Mouse (Mus musculus) stomach, embryonic 16.5 days (tissue): ENCODE measurements at regions not wholly inside any gene's neighbourhood (a gene's known extent, or its start where the extent isn't known, plus 50 kb on each side); places are given as distances from the start of the nearest gene placed in this dataset.
A peak's percentile ranks its signal among the peaks of the same experiment; 100 is the strongest.

ENCODE experiments used
- ATAC-seq: fragments of 200-750 bp; cut with Nextera tagmentation; 2 replicates; pipeline ENCODE4 v1.8.0; 2017; ENCODE audit warnings: moderate number of reproducible peaks, moderate TSS enrichment; ENCODE audit not compliant: insufficient read depth, low FRiP score
- H3K27ac ChIP-seq: fragments of 300-500 bp; sonication (generic); 2 replicates; pipeline ENCODE4 v1.5.1; 2014; ENCODE audit warnings: low read length
- H3K27me3 ChIP-seq: fragments of 300-500 bp; sonication (generic); 2 replicates; pipeline ENCODE4 v1.6.1; 2014; ENCODE audit warnings: low read length, control low read depth, mixed read lengths; ENCODE audit not compliant: control insufficient read depth, insufficient read depth
- H3K36me3 ChIP-seq: fragments of 300-500 bp; sonication (generic); 2 replicates; pipeline ENCODE4 v1.6.1; 2014; ENCODE audit warnings: low read length; ENCODE audit not compliant: control insufficient read depth, insufficient read depth
- H3K4me1 ChIP-seq: fragments of 300-500 bp; sonication (generic); 2 replicates; pipeline ENCODE4 v1.6.1; 2014; ENCODE audit warnings: low read length, control low read depth, mixed read lengths; ENCODE audit not compliant: control insufficient read depth, insufficient read depth
- H3K4me2 ChIP-seq: fragments of 300-500 bp; sonication (generic); 2 replicates; pipeline ENCODE4 v1.6.1; 2014; ENCODE audit warnings: low read depth, low read length, mixed read lengths
- H3K4me3 ChIP-seq: fragments of 300-500 bp; sonication (generic); replicated peaks from 2 replicates; pipeline ENCODE4 v1.5.1; 2014; ENCODE audit warnings: mild to moderate bottlenecking, low read length
- H3K9ac ChIP-seq: fragments of 300-500 bp; sonication (generic); 2 replicates; pipeline ENCODE4 v1.6.1; 2014; ENCODE audit warnings: low read length
- H3K9me3 ChIP-seq: fragments of 300-500 bp; sonication (generic); replicated peaks from 2 replicates; pipeline ENCODE4 v1.6.1; 2016; ENCODE audit warnings: low read length, control low read depth; ENCODE audit not compliant: control insufficient read depth
- WGBS: fragments of 180-500 bp; shearing (Covaris S2); extraction: QIAGEN DNeasy Blood & Tissue Kit; methylation state at CpG from one replicate; pipeline ENCODE4 v1.1.7; 2014; 5-methylcytosine and 5-hydroxymethylcytosine counted together

DNA sequence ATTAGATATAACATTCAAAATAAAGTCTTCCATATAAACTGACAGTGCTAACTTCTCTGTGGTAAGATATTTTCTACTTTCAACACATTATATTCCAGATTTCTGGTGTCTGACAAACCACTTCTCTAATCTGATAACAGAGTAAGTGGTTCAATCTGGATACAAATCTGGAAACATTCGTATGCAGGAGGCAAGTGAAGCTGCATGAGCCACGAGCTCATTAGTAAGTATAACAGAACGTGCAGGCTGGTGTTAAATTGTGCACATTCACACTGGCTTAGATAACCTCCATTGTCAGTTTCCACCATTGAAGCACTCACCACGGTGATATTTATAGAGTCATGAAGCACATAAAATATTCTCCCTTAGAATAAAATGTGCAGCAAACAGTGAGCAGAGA lies 103.9 kb upstream of the Ccdc91 start:
- no peaks in the 10 kb centered on the region for H3K27me3 ChIP-seq
- H3K9me3 ChIP-seq, result no peaks in the 10 kb centered on the region
- no peaks in the 10 kb centered on the region for H3K36me3 ChIP-seq
- ATAC-seq, result no peak
- no peak overlapping the region for H3K9ac ChIP-seq
- no peak overlapping the region for H3K27ac ChIP-seq
- 60% methylated on average over 4 of the region's 4 CpGs for whole genome bisulfite sequencing
- H3K4me1 ChIP-seq, result no peaks in the 10 kb centered on the region
- H3K4me2 ChIP-seq, result no peak overlapping the region
- no peak overlapping the region for H3K4me3 ChIP-seq

DNA sequence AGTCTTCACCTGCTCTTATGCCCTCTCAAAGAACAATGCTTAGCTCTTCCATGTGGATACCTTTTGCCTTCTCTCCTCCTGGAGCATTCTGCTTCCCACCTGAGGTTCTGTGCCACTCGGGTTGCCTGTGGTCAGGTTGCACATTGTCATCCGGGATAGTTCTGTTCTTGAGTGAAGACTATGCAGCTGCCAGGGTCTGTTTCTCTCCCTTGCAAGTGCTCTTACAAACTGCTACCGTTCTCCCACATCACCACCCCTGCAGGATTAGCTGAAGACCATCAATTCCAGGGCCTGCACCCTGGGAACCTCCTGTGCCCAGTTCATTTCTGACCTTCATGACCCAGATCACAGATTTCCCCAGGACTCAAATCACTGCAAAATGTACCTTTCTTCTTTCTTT lies 104.3 kb upstream of the Ccdc91 start:
- no peak overlapping the region for H3K9ac ChIP-seq

GRCm38 (mm10) chr6:147362842-147363241 lies 98.9 kb upstream of the Pthlh start:
- Histone ChIP-seq H3K36me3 (no peaks in the 10 kb centered on the region), H3K9ac (no peak overlapping the region), H3K4me1 (no peaks in the 10 kb centered on the region), H3K27ac (no peak overlapping the region), H3K27me3 (no peaks in the 10 kb centered on the region), H3K4me3 (no peak overlapping the region), H3K9me3 (no peaks in the 10 kb centered on the region), H3K4me2 (no peak overlapping the region)
- WGBS, result 84% methylated on average over 6 of the region's 6 CpGs
- no peak for ATAC-seq

More for the DNA sequence above, 104.3 kb upstream of the Ccdc91 start:
- Histone ChIP-seq H3K4me3 (no peak overlapping the region), H3K4me2 (no peak overlapping the region), H3K36me3 (no peaks in the 10 kb centered on the region), H3K9me3 (no peaks in the 10 kb centered on the region), H3K27me3 (no peaks in the 10 kb centered on the region), H3K27ac (no peak overlapping the region), H3K4me1 (no peaks in the 10 kb centered on the region)
- WGBS, result 86% methylated on average over 3 of the region's 3 CpGs
- ATAC-seq, result no peak

- no peak overlapping the region for H3K4me3 ChIP-seq
- 89% methylated on average over 2 of the region's 2 CpGs for WGBS
- H3K36me3 ChIP-seq, result no peaks in the 10 kb centered on the region
- H3K4me1 ChIP-seq, result no peaks in the 10 kb centered on the region
- H3K9ac ChIP-seq, result no peak overlapping the region
- no peaks in the 10 kb centered on the region for H3K9me3 ChIP-seq
- no peak for ATAC-seq
- no peak overlapping the region for H3K27ac ChIP-seq
- no peak overlapping the region for H3K4me2 ChIP-seq
- no peaks in the 10 kb centered on the region for H3K27me3 ChIP-seq
These were observed 93.0 kb upstream of the Pthlh start for GRCm38 (mm10) chr6:147357031-147357430.

- Histone ChIP-seq H3K27me3 (no peaks in the 10 kb centered on the region), H3K9me3 (no peaks in the 10 kb centered on the region), H3K4me3 (no peak overlapping the region), H3K36me3 (no peaks in the 10 kb centered on the region), H3K4me2 (no peak overlapping the region), H3K9ac (no peak overlapping the region), H3K4me1 (no peaks in the 10 kb centered on the region), H3K27ac (no peak overlapping the region)
- WGBS, result 93% methylated on average over 5 of the region's 5 CpGs
- no peak for ATAC-seq
These were observed 92.6 kb upstream of the Pthlh start for GRCm38 (mm10) chr6:147356570-147356969.

DNA sequence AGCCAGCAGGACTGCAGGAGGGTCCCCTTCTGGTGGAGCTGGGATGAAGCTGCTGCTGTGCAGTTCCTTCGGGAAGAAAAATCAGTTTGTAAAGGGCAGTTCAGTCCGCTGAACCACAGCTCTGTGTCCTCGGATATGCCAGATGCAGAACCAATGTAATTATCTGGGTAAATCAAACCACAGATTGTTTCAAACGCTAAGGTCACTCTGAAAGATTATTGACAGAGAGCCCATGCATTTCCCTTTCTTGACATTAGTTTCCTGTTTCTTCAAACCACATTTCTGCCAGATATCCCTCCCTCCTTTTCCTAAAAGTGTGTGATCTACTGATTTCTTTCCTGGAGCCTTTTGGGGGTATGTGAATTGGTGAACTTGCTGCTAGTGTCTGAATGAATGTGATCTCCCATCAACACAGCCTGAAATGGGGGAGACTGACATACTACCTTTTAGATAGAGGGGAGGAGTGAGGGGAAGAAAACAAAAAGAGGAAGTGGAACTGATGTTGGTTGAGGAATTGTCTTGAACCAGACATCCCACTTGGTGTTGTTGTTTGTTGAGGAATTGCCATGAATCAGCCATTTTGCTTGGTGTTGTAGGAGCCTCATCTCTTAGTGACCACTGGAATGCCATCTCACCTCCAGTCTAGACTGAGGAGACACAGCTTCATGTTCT lies 85.7 kb upstream of the Pthlh start:
- WGBS, result 51% methylated on average over 4 of the region's 4 CpGs
- no peaks in the 10 kb centered on the region for H3K27me3 ChIP-seq
- no peak overlapping the region for H3K4me2 ChIP-seq

DNA sequence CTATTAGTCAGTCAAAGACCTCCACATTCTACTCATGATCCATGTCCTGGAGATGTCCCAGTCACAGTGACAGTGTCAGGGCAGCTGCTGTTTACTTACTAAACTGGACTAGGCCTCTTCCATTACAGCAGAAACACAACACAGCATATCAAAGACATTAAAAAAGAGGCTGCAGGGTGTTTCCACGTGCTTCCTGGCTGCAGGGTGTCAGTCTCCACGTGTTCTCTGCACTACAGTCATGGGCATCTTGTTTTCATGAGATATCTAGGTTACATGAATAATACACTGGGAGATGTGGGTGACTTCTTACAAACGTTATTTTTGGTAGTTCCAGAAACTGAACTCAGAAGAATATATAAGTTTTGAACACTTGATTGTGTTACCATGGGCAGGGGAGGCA lies 84.6 kb upstream of the Pthlh start:
- Histone ChIP-seq H3K4me3 (no peak overlapping the region), H3K4me1 (0 out of 2 replicates have a peak, but pooled peaks cover 1% of the 10 kb centered on the region), H3K9ac (no peak overlapping the region), H3K27me3 (no peaks in the 10 kb centered on the region), H3K4me2 (no peak overlapping the region), H3K36me3 (no peaks in the 10 kb centered on the region), H3K27ac (no peak overlapping the region), H3K9me3 (no peaks in the 10 kb centered on the region)
- no peak for ATAC-seq
- WGBS, result 71% methylated on average over 3 of the region's 3 CpGs

More for the DNA sequence above, 85.7 kb upstream of the Pthlh start:
- ATAC-seq, result no peak
- H3K4me1 ChIP-seq, result no peaks in the 10 kb centered on the region
- peak overlapping the region; percentile 42 for H3K27ac ChIP-seq
- H3K9ac ChIP-seq, result no peak overlapping the region
- no peaks in the 10 kb centered on the region for H3K36me3 ChIP-seq
- no peak overlapping the region for H3K4me3 ChIP-seq
- no peaks in the 10 kb centered on the region for H3K9me3 ChIP-seq

DNA sequence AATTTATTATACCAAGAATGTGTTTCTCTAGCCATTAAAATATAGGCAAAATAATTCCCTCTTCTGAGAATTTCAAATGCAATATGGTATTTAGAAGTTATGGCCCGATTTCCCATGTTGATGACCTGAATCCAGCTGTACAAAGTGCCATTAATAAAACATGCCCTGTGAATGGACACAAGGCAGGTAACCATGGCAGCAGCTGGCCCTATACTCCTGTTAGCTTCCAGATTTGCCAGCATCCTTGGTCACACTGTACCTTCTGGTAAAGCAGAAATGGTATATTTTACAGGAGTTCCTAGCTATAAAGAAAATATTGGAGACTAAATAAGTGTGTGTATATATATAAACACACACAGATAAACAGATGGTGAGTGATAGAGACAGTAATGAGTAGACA lies 77.1 kb upstream of the Pthlh start:
- Histone ChIP-seq H3K4me3 (no peak overlapping the region), H3K9ac (no peak overlapping the region), H3K36me3 (no peaks in the 10 kb centered on the region), H3K9me3 (no peaks in the 10 kb centered on the region), H3K27ac (no peak overlapping the region), H3K4me1 (0 out of 2 replicates have a peak, but pooled peaks cover 4% of the 10 kb centered on the region), H3K4me2 (no peak overlapping the region), H3K27me3 (no peaks in the 10 kb centered on the region)
- 70% methylated on average over 1 of the region's 1 CpGs for WGBS
- no peak for ATAC-seq

- H3K4me2 ChIP-seq, result no peak overlapping the region
- no peak for ATAC-seq
- no peaks in the 10 kb centered on the region for H3K4me1 ChIP-seq
- no peak overlapping the region for H3K27ac ChIP-seq
- no peaks in the 10 kb centered on the region for H3K36me3 ChIP-seq
- 75% methylated on average over 7 of the region's 7 CpGs for WGBS
- no peaks in the 10 kb centered on the region for H3K9me3 ChIP-seq
- H3K4me3 ChIP-seq, result no peak overlapping the region
- H3K27me3 ChIP-seq, result no peaks in the 10 kb centered on the region
- no peak overlapping the region for H3K9ac ChIP-seq
These were observed 69.0 kb upstream of the Pthlh start for GRCm38 (mm10) chr6:147332976-147333375.
